Mouse (Mus musculus): Measurements from ENCODE around the gene Foxn2. TPM values are rescaled to one million over a fixed set of nuclear protein-coding genes. Genes with fewer than 3 reads are reported as not detected.

The Foxn2 gene
- total RNA-seq, 1 experiment from 2014 or later = 34.3 TPM

DNA sequence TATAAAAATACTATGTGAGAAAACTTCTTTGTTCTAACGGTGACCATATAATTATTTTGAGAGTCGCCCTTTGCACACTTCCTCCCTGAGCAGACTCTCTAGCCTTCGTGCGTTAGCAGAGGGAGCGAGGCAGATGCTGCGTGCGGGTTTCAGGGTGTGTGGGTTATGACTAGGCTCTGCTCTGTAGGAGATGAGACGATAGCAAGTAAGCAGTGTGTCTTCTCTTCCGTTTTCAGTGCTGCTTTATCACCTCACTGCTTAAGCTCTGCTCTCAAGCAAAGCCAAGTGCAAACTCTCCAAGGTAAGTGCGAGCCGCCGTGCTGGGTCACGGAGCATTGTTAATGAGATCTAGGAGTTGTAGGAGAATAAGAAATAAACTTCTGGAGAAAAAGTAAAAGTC lies 38.5 kb downstream of the Foxn2 start:
- peak in 1 of 2 experiments; percentile 29; a peak in 1 of 4 replicates for ATAC-seq (replicated peaks in 1 of 2; ENCODE audit: insufficient read depth in 1 of 2, low FRiP score in 2 of 2, low TSS enrichment in 1 of 2, low read depth in 1 of 2, poor library complexity in 2 of 2, severe bottlenecking in 2 of 2)

DNA sequence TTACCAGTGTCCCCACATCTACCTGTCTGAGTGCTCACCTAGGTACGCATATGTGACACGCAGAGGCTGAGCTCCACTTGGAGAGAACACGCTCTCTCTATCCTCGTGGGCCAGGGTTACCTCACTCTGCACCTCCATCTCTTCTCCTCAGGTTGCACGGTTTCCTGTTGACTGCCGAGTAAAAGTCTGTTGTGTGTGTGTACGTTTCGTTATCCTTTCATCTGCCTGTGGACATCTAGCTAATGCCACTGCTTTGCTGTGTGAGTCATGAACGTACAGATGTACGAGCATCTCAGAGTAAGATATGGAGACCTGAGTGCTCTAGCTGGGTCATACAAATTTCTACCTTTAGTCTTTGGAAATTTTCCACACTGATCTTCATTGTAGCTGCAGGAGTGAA lies 39.9 kb downstream of the Foxn2 start:
- ATAC-seq (replicated peaks in 1 of 2; ENCODE audit: insufficient read depth in 1 of 2, low FRiP score in 2 of 2, low TSS enrichment in 1 of 2, low read depth in 1 of 2, poor library complexity in 2 of 2, severe bottlenecking in 2 of 2) = no peak

DNA sequence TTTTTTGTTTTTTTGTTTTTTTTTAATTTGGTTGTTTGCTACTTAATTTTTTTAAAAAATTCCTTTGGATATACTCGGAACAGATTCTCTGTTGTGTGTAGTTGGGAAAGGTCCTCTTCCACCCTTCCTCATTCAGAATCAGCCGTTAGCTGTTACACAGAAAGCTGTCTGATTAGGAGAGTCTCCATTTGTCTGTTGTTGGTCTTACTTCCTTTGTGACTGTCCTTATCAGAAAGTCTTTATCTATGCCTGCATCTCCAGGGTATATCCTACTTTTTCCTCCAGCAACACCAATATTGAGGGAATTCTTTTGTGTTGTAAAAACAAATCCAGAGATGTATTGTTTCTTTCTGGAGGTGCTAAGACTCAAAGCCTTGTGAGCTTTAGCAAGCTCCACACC lies 40.6 kb downstream of the Foxn2 start:
- no peak for ATAC-seq (replicated peaks in 1 of 2; ENCODE audit: insufficient read depth in 1 of 2, low FRiP score in 2 of 2, low TSS enrichment in 1 of 2, low read depth in 1 of 2, poor library complexity in 2 of 2, severe bottlenecking in 2 of 2)

DNA sequence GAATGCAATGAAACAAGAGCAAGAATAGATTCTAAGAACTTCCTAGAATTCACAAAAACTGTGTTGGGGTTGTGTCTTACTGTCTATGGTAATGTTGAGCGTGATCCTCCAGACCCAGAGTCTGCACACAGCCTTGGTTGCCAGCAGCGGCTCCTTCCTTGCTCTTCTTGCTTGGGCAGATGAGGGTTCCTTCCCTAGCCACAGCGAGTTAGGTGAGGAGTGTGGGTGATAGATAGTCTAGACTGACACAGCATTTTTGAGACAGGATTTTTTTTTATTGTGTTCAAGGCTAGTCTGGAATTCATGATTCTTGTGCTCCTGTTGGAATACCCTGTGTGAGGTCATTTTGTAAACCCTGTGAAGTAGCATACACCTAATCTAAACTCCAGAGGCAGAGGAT lies 41.1 kb downstream of the Foxn2 start:
- no peak for ATAC-seq (replicated peaks in 1 of 2; ENCODE audit: insufficient read depth in 1 of 2, low FRiP score in 2 of 2, low TSS enrichment in 1 of 2, low read depth in 1 of 2, poor library complexity in 2 of 2, severe bottlenecking in 2 of 2)

DNA sequence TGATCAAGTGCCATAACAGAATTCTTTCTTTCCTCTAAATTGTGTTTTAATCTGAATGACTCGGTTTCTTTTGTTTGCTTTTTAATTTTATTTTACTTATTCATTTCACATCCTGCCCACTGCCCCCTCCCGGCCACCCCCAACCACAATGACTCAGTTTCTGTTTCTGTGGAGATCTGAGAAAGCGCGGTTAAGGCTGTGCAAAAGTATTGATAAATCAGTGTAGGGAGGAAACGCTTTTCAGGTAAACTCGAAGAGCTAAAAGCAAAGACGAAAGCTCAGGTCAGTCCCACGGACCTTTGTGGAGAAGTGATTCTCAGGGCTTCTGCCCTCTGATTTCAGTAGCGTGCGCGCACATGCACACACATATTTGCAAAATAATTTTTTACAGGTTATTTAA lies 44.0 kb downstream of the Foxn2 start:
- no peak for ATAC-seq (replicated peaks in 1 of 2; ENCODE audit: insufficient read depth in 1 of 2, low FRiP score in 2 of 2, low TSS enrichment in 1 of 2, low read depth in 1 of 2, poor library complexity in 2 of 2, severe bottlenecking in 2 of 2)

DNA sequence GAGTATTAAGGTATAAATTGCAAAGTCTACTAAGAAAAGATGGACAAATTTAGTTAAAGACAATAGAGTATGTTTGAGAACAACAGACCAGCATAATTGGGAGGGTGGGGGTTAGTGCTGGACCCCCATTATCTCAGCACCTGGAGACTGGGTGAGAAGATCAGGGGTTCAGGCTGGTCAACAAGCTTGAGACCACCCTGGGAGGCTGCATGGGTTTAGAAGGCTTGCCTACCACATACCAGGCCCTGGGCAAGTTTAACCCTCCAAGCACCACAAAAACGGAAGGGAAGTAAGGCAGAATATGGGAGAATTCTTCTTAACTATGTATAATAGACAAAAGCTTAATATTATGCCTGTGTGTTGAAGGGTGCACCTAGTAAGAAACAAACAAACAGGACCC lies 44.4 kb downstream of the Foxn2 start:
- ATAC-seq (replicated peaks in 1 of 2; ENCODE audit: insufficient read depth in 1 of 2, low FRiP score in 2 of 2, low TSS enrichment in 1 of 2, low read depth in 1 of 2, poor library complexity in 2 of 2, severe bottlenecking in 2 of 2) = no peak

DNA sequence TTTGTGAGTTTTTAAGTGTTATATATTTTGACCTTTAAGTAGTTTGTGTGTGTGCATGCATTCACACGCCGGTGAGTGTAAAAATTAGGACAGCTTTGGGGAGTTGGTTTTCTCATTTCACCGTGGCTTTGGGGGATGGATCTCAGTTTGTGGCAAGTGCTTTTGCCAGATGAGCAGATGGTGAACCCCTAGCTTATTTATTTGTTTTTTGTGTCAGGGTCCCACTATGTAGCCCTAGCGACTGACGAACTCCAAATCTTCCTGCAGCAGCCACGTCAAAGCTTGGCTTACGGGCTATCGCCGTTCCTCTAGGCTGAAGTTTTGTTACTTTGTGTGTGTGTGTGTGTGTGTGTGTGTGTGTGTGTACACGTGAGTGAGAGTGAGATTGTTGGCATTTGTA lies 50.0 kb downstream of the Foxn2 start:
- ATAC-seq (replicated peaks in 1 of 2; ENCODE audit: insufficient read depth in 1 of 2, low FRiP score in 2 of 2, low TSS enrichment in 1 of 2, low read depth in 1 of 2, poor library complexity in 2 of 2, severe bottlenecking in 2 of 2) = no peak

DNA sequence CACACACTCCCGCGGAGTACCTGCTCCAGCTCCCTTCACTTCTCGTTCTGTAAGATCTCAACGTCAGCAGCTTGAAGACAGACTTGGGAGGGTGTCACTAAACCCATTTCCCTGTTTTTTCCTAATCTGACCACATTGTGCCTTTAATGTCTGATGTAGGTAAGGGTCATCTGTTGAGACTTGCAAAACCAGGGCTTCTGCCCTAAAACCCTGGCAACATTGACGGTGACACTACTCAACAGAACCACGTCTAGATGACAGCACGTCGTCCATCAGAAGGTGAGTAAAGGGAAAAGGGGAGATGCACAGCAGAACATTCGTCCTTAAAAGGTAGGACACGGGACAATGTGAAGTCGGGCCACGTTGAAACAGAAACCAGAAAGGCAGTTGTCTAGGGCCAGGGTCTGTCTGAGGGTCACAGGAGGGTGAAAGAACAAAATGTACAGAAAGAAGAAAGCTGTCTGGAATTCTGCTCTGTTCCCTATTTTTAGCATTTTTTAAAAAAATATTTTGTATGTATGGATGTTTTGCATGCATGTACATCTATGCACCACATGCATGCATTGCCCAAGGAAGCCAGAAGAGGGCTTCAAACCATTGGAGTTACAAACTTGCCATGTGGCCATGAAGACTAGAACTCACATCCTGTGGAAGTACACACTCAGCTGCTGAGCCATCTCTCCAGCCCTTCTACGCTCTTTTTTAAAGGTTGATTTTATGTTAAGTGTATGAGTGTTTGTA lies 51.0 kb downstream of the Foxn2 start:
- no peak for ATAC-seq (replicated peaks in 1 of 2; ENCODE audit: insufficient read depth in 1 of 2, low FRiP score in 2 of 2, low TSS enrichment in 1 of 2, low read depth in 1 of 2, poor library complexity in 2 of 2, severe bottlenecking in 2 of 2)

DNA sequence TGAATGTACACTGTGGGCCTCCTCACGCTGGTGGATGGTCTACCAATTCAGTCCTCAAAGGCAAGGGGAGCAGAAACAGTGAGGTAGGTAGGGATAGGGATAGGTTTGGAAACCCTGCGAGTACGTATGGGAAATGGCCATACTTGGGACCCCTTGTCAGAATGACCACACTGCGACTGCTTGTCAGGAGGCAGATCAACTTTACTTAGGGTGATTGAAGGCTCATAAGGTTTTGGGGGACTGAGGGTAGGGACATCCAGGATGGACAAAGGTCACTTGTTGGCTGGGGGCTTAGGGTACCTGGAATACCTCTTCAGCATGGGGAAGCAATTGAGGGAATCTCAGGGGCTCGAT lies 51.6 kb downstream of the Foxn2 start:
- ATAC-seq (replicated peaks in 1 of 2; ENCODE audit: insufficient read depth in 1 of 2, low FRiP score in 2 of 2, low TSS enrichment in 1 of 2, low read depth in 1 of 2, poor library complexity in 2 of 2, severe bottlenecking in 2 of 2) = no peak

DNA sequence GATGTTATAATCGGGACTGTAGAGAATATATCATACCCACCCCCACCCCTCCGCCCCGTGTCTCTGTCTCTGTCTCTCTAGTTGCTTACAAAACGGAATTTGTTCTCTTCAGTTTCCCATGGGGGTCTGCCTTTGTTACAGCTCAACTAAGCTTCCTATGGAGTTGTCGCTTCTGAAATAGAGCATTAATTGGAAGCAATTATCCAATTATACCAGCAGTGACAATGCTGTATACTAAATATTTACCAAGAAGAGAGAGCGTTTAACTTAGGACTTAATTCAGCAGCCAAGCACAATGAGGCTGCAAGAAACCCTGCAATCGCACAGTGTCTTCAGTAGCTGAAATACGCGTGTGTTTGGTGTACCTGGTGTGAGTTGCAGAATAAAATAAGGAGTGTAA lies 53.0 kb downstream of the Foxn2 start:
- no peak for ATAC-seq (replicated peaks in 1 of 2; ENCODE audit: insufficient read depth in 1 of 2, low FRiP score in 2 of 2, low TSS enrichment in 1 of 2, low read depth in 1 of 2, poor library complexity in 2 of 2, severe bottlenecking in 2 of 2)

DNA sequence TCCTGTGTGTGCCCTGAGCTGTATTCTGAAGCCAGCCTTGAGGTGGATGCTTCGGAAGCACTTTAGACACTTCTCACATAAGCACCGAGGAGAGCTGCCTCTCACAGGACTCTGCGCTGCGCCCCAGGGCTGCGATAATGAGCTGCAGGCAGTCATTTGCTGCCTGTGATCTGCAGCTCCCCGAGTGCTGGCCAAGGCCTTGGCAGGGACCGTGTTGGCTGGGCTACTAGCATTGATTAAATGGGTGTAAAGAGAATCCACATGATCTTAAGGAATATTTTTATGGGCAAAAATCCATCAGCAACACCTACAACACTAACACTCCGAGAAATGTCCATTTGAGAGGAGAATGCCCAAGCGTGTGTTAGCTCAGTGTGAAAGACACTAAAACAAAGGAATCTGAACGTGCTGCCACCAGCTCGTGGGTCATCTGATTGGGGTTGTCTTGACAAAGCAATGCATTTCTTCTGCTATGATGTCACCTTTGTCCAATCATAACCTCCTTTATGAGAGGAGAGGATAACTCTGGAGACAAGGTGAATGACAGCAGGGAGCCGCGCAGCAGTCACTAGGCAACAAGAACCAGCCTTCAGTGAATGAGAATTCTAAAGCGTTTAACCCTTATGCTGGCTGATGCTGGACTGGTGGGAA lies 53.7 kb downstream of the Foxn2 start:
- ATAC-seq (replicated peaks in 1 of 2; ENCODE audit: insufficient read depth in 1 of 2, low FRiP score in 2 of 2, low TSS enrichment in 1 of 2, low read depth in 1 of 2, poor library complexity in 2 of 2, severe bottlenecking in 2 of 2) = no peak

DNA sequence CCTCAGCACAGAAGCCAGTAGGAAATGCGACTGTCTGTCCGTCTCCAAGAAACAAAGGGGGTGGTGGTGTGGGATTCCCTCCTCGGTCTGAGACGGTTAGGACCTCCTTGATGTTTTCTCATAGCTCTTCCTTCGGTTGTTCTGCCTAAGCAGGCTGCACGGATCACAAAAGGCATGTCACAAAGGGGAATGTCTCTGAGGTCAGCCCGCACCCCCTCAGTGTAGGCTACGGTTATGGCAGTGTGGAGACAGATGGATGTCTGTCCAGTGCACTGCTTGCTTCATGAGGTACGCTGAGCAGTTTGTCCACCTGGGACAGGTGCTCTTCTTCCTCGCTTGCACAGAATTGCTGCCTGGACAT lies 54.2 kb downstream of the Foxn2 start:
- no peak for ATAC-seq (replicated peaks in 1 of 2; ENCODE audit: insufficient read depth in 1 of 2, low FRiP score in 2 of 2, low TSS enrichment in 1 of 2, low read depth in 1 of 2, poor library complexity in 2 of 2, severe bottlenecking in 2 of 2)

DNA sequence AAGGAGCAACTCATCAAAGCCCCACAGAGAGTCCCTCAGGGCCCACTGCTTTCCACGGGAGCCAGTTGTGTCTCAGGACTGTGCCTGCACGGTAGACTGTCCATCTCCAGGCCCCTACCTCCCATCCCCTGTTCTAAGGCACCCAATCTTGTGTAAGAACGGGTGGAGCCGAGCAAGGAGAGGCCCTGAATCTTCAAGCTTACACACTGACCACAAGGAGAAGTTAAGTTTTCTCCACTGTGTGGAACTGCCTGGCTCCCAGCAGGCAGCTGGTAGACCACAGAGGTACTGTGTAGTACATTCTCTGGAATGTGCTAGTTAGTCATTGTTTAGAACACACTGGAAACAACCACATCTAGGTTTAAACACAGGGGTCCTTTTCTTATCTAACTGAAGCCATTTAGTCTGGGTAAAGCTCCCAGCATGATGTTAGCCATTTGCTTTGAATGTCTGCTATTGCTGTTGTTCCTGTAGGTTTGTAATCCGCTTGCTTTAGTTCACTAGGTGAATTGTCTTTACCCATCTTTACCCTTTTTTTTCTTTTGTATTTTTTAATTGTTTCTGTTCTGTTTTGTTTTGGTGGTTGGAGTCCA lies 57.7 kb downstream of the Foxn2 start:
- ATAC-seq (replicated peaks in 1 of 2; ENCODE audit: insufficient read depth in 1 of 2, low FRiP score in 2 of 2, low TSS enrichment in 1 of 2, low read depth in 1 of 2, poor library complexity in 2 of 2, severe bottlenecking in 2 of 2) = peak in 1 of 2 experiments; percentile 25; a peak in 1 of 4 replicates

DNA sequence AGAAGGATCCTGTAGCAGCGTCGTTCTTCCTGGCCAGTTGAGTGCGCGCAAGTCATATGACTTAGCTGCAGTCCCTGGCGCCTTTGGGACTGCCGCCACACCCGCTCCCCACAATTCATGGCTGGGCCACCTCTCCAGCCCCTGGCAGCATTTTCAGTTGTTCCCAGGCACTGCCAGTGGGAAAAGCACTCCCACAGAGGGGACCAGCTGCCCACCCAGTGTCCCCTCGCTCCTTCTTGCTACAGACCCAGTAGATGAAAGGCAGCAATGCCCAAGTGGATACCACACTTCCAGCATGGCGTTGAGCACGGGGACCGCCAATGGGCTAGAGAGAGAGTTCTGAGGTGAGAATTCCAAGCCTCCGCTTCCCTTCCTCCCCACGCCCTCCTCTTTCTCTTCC lies 63.5 kb downstream of the Foxn2 start:
- no peak for ATAC-seq (replicated peaks in 1 of 2; ENCODE audit: insufficient read depth in 1 of 2, low FRiP score in 2 of 2, low TSS enrichment in 1 of 2, low read depth in 1 of 2, poor library complexity in 2 of 2, severe bottlenecking in 2 of 2)

DNA sequence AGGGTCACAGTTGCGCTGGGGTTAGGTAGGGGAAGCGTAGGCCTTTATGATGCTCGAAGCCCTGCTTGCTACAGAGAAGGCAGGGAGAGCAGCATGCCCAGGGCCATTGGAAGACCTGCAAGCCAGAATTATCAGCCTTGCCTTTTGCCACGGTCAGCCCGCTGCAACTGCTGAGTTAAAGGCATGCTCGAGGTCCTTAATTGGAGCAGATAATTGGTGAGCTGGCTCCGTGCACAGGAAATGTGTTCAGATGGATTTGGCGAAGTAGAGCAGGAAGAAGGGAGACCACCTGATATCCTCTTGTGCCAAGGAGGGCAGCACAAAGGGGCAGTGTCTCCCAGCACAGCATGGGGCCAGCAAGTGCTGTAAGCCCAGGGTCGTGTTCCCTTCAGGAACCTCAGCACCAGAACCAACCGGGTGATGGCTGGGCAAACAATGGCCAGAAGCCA lies 64.8 kb downstream of the Foxn2 start:
- no peak for ATAC-seq (replicated peaks in 1 of 2; ENCODE audit: insufficient read depth in 1 of 2, low FRiP score in 2 of 2, low TSS enrichment in 1 of 2, low read depth in 1 of 2, poor library complexity in 2 of 2, severe bottlenecking in 2 of 2)

DNA sequence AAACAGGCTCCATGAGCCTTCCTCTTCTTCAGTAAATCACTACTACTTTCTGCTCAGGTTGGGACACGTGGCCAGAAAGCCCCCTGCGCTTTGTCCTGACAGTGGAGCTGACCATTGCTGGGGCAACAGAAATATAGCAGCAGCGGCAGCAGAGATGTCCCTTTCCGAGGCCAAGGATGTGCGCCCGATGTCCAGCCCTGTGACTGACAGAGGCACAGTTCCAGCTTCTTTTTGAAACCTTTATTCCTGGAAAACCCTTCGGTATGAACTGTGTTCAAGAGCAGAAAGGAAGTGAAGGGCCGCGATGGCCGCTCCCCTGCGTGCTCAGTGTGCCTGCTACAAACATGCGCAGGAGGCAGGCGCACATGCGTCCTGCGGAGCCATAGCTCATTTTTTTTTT lies 65.4 kb downstream of the Foxn2 start:
- ATAC-seq (replicated peaks in 1 of 2; ENCODE audit: insufficient read depth in 1 of 2, low FRiP score in 2 of 2, low TSS enrichment in 1 of 2, low read depth in 1 of 2, poor library complexity in 2 of 2, severe bottlenecking in 2 of 2) = no peak

DNA sequence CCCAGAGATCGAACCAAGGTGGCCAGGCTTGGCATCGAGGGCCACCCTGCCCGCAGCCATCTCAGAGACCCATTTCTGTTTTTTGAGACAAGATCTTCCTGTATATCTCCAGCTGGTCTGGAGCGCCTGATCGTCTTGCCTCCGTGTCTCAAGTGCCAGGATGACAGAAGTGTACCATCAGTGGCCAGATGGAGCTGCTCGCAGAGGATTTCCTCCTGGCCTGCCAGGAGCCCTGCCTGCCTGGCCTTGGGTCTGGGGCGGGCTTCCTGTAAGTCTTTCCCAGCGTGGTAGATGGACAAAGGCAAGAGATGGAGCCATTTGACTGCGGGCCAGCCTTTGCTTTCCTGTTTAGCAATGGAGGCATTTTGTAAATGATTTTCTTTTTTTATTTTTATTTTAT lies 66.9 kb downstream of the Foxn2 start:
- no peak for ATAC-seq (replicated peaks in 1 of 2; ENCODE audit: insufficient read depth in 1 of 2, low FRiP score in 2 of 2, low TSS enrichment in 1 of 2, low read depth in 1 of 2, poor library complexity in 2 of 2, severe bottlenecking in 2 of 2)

DNA sequence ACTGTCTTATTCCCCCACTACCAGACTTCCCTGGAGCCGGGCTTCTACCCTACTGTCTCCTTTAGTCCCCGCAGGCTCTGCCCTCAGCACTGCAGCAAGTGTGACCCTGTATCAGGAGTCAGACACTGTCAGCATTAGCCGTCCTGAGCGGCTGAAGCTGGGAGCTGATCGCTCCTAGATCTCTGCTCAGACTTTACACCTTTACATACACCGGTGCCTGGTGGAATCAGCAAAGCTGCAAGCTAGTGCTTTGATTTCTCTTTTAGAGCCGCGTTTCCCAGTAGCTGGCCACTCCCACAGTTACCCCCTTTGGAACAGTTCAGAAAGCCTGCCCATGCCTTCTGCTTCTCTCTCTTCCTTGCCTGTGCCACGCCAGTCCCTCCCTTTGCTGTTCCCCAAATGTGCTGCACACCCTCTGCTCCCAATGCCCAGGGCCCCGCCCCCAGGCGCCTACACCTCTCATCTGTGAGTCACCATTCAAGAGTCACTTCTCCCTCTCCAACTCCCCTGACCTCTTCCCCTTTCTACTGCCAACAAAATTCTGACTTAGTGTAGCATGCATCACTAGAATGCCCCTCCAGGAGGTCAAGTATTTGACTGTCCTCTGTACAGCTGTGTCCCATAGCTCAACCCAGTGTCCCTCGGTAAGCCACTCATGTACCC lies 68.5 kb downstream of the Foxn2 start:
- peak; percentile 96 to 98 for ATAC-seq (replicated peaks in 1 of 2; ENCODE audit: insufficient read depth in 1 of 2, low FRiP score in 2 of 2, low TSS enrichment in 1 of 2, low read depth in 1 of 2, poor library complexity in 2 of 2, severe bottlenecking in 2 of 2)

Measured in hematopoietic stem cell, adult 5-6 weeks (primary cell).